Mouse (Mus musculus): ENCODE data around the gene Fam131a.

Gene Fam131a

GRCm38 (mm10) chr16:20715976-20716840 lies 23.2 kb downstream of the Fam131a start:
- peak; percentile 54 for DNase-seq (ENCODE audit: extremely low read depth, low read depth)

- DNase-seq (ENCODE audit: extremely low read depth, low read depth): no peak
These were observed 23.8 kb downstream of the Fam131a start for GRCm38 (mm10) chr16:20716841-20717180.

- peak; percentile 94 for DNase-seq (ENCODE audit: extremely low read depth, low read depth)
These were observed 24.3 kb downstream of the Fam131a start, which contains the start of the genes Polr2h and Clcn2 for GRCm38 (mm10) chr16:20717181-20717977. TSS of gene Polr2h (plus strand) at chr16:20717665. TSS of gene Clcn2 (minus strand) at chr16:20717746.

- DNase-seq (ENCODE audit: extremely low read depth, low read depth): peak; percentile 81
These were observed 25.1 kb downstream of the Fam131a start for GRCm38 (mm10) chr16:20717978-20718670.

- DNase-seq (ENCODE audit: extremely low read depth, low read depth): no peak
These were observed 28.8 kb downstream of the Fam131a start for GRCm38 (mm10) chr16:20721808-20722207.

- no peak for DNase-seq (ENCODE audit: extremely low read depth, low read depth)
These were observed 29.7 kb downstream of the Fam131a start for GRCm38 (mm10) chr16:20722736-20723135.

GRCm38 (mm10) chr16:20723247-20723646 lies 30.2 kb downstream of the Fam131a start:
- no peak for DNase-seq (ENCODE audit: extremely low read depth, low read depth)

- no peak for DNase-seq (ENCODE audit: extremely low read depth, low read depth)
These were observed 31.3 kb downstream of the Fam131a start for GRCm38 (mm10) chr16:20724338-20724748.

GRCm38 (mm10) chr16:20725321-20725720 lies 32.3 kb downstream of the Fam131a start:
- no peak for DNase-seq (ENCODE audit: extremely low read depth, low read depth)

- DNase-seq (ENCODE audit: extremely low read depth, low read depth): no peak
These were observed 32.7 kb downstream of the Fam131a start for GRCm38 (mm10) chr16:20725750-20726149.

- DNase-seq (ENCODE audit: extremely low read depth, low read depth): no peak
These were observed 33.3 kb downstream of the Fam131a start for GRCm38 (mm10) chr16:20726384-20726783.

- DNase-seq (ENCODE audit: extremely low read depth, low read depth): no peak
These were observed 37.3 kb downstream of the Fam131a start for GRCm38 (mm10) chr16:20730293-20730711.

- DNase-seq (ENCODE audit: extremely low read depth, low read depth): no peak
These were observed 38.6 kb downstream of the Fam131a start for GRCm38 (mm10) chr16:20731688-20732087.

GRCm38 (mm10) chr16:20732251-20732924 lies 39.3 kb downstream of the Fam131a start:
- DNase-seq (ENCODE audit: extremely low read depth, low read depth): no peak

GRCm38 (mm10) chr16:20732925-20733730 lies 40.1 kb downstream of the Fam131a start, which contains the start of gene Chrd:
TSS of gene Chrd (plus strand) at chr16:20733127.
- no peak for DNase-seq (ENCODE audit: extremely low read depth, low read depth)

GRCm38 (mm10) chr16:20733731-20734730 lies 41.0 kb downstream of the Fam131a start, which contains the start of gene Thpo:
TSS of gene Thpo (minus strand) at chr16:20734511.
- no peak for DNase-seq (ENCODE audit: extremely low read depth, low read depth)

GRCm38 (mm10) chr16:20735651-20736050 lies 42.6 kb downstream of the Fam131a start:
- no peak for DNase-seq (ENCODE audit: extremely low read depth, low read depth)

GRCm38 (mm10) chr16:20736168-20736567 lies 43.1 kb downstream of the Fam131a start:
- DNase-seq (ENCODE audit: extremely low read depth, low read depth): no peak

- DNase-seq (ENCODE audit: extremely low read depth, low read depth): no peak
These were observed 43.8 kb downstream of the Fam131a start for GRCm38 (mm10) chr16:20736823-20737222.
